Mouse (Mus musculus): Measurements from ENCODE around the gene Pax1. TPM values are rescaled to one million over a fixed set of nuclear protein-coding genes. Genes with fewer than 3 reads are reported as not detected.

The Pax1 gene
- total RNA-seq, 2 experiments from 2014 or later, result not detected

DNA sequence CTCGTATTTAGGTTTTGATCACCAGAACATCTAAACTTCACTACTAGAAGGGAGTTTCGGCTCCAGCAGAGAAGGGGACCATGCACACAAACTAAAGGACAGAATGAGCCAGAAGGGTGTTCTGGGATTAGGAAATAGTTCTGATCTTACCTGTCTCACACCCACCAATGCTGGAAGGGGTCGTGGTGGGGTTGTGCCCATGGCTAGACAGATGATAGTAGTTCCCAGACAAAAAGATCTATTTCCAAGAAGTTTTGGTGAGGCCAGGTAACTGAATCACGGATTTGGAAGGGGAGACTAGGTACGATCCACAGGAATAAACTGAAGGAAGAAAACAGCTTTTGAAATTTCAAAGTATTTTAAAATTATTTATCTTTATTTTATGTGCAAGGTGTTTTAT lies 8.4 kb downstream of the Pax1 start:
- intact Hi-C loops (cut with DNase I), result no loop called here
- DNase-seq (ENCODE audit: low spot score), result no peak

DNA sequence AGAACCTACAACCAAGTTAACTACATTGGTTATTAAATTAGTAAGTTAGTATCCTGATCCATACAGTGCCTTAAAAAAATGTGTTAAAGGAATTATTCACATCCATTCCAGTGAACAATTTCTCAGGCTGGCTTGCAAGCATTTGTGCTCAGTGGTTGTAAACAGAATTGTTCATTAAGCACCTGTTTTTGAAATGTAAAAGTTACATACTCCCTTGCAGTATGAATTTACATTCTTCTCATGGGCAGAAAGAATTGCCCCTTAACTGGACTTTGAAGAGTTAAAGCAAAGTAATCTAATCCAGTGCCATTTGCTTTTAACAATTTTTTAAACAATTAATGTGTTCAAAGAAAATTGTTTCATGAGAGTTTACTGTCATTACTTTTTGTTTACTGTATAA lies 9.6 kb downstream of the Pax1 start:
- intact Hi-C loops (cut with DNase I), result no loop called here

DNA sequence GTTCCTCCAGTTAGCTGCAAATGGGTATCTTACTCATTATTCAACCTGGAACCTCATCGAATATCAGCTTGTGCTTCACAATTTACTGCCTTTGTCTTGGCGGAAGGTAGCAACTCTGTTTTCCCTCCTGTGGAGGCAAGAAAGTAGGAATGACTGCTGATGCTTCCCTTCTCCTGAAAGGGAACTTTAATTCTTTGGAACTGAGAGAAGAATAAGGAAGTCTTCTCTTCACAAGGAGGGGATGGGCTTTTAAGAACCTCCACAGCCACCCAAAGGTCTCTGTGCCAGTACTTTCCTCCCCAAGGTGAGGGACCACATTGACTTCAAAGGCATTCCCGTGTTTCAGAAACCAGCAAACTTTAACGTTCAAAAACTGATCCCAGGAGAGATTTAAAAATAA lies 10.1 kb downstream of the Pax1 start:
- no peak for DNase-seq (ENCODE audit: low spot score)
- intact Hi-C loops (cut with DNase I), result no loop called here

More for the DNA sequence above, 9.6 kb downstream of the Pax1 start:
- DNase-seq (ENCODE audit: low spot score), result no peak

DNA sequence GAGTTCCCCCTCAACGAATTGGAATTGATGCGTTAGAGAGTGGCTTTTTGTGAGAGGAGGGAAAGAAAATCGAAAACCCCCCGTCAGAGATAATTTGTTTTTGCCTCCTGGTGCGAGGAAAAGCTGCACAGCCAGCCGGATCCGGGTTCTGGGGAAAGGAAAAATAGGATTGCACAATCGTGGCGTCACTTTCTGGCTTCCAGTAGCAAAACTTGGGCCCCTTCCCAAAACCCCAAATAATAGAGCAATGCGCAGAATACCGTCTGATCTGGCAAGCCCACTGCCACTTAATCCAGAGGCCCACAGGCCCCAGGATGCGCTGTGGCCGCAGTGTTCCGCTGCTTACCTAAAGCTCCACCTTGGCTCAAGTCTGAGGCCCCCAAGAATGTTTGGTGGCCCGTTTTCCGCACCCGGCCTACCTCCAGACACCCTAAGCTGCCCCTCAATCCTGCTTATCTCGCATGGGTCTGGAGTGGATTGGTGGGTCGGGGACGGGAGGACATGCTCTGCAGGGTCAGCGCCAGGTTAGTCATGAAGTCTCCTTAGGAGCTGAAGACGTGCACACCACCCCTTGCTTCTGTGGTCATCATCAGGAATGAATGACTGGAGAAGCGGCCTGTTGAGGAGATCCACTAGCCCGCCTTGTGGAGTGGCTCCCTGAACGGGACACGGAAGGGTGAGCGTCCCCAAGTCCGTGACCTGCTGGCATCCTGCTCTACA lies 11.4 kb downstream of the Pax1 start:
- intact Hi-C loops (cut with DNase I), result no loop called here

DNA sequence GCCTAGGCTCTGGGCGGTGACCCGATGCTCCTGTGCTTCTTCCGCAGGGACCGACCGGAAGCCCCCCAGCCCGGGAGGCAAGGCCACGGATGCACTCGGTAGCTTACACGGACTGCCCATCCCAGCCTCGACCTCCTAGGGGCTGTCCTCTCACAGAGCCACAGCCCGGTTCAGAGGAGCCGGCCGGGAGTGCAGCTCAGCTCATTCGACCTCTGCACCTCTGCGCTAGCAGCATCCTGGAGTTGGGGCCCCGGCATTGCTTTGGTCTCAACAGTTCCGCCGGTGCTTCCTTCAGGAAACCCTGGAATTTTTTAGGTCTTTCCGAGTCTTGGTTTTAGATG lies 11.9 kb downstream of the Pax1 start:
- DNase-seq (ENCODE audit: low spot score), result no peak
- intact Hi-C loops (cut with DNase I), result no loop called here

More for the DNA sequence above, 11.4 kb downstream of the Pax1 start:
- DNase-seq (ENCODE audit: low spot score), result no peak

DNA sequence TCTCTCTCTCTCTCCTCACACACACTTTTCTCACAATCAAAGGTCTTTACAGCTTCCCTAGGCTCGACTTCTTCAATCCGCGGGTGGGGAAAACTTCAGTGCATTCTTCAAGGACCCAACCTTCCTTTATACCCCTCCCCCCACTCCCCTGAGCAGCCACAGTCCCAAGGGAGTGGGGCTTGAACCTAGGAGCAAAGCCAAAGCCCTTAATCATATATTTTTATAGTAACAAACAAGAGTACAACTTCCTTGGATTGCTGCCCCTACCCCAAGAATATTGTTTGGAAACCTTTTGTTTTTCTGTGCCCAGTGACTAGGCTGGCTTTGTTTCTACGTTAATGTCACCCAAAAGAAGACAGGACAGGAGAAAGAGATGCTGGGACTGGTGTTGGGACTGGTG lies 12.5 kb downstream of the Pax1 start:
- DNase-seq (ENCODE audit: low spot score), result no peak
- intact Hi-C loops (cut with DNase I), result no loop called here

DNA sequence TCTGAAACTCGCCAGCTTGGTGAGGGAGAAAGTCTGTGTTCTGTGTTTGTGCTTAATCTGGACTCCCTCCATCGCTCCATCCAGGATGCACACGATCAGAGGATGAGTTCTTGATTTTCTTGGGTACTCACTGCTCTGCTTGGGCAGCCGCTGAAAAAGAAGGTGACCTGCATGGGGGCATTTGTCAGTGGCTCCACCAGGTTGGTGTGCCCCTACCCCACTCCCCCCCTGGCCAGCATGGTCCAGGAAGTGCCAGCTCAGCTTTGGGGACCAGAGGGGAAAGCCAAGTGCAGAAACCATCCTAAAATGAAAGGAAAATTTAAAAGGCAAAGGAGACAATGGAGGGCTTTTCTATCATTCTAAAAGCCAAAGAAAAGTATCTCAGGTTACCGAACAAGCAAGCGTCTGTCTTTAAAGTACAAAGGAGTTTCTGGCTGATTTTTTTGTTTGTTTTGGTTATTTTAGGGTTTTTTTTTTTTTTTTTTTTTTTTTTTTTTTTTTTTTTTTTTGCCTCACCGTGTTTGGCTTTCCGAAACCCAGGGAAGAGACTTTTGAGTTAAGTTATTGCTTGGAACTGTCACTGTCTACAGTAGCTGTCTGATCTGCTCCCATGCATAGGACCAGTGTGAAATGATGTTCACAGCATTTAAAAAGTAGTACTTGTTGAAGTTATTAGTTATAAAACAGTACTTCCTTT lies 13.4 kb downstream of the Pax1 start:
- intact Hi-C loops (cut with DNase I), result no loop called here
- no peak for DNase-seq (ENCODE audit: low spot score)

DNA sequence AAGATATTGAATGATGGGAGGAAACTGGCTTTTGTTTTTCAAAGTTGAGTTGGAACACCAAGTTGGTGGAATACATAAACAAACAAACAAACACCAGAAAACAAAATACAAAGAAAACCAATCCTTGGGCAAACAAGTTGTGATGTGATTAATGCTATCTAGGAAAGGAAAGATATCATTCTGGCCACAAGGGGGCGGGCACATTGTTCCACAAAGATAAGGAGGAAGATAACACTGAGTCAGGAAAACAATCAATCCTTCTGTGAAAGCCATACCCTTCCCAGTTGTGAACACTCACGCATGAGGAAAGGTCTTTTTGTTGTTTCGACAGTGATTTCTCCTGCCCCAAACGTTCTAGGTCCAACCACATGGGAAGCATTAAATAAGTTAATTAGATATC lies 17.2 kb downstream of the Pax1 start:
- DNase-seq (ENCODE audit: low spot score), result no peak
- intact Hi-C loops (cut with DNase I), result loop anchor here (2.0 kb wide), 1 partner anchor 360 kb away; no protein-coding TSS in a partner anchor

DNA sequence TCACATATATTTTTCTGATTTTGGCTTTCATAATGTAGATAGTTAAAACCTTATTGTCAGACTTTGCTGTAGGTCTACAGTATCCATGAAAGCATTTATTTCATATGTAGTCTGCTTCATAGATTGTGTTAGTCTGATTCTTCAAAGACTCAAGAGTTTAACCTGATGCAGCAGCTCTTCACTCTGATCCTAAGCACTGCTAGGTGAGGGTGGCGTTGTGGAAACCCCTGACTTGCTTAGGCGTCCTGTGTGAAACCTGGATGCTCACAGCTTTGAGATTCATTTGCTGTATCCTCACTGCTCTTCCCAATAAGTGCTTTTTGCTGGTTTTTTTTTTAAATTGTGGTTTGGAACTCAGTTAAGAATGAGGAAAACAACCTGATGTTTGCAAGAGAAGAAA lies 21.6 kb downstream of the Pax1 start:
- DNase-seq (ENCODE audit: low spot score), result no peak
- intact Hi-C loops (cut with DNase I), result no loop called here

DNA sequence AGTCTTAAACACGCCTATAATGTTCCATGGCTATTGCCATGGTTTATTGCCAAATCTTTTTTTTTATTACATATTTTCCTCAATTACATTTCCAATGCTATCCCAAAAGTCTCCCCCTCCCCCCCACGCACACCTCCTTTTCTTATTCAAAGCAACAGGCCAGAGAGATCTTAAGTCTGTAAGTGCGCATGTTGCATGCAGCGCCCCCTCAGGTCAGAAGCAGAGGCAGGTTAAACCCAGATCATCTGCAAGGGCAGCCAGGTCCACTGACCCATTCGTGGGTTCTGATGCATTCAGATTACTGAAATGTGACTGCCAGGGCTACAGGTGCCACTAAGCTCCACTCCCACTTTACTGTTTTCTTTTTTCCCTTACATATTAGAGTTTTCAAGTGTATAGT lies 25.2 kb downstream of the Pax1 start:
- no peak for DNase-seq (ENCODE audit: low spot score)
- intact Hi-C loops (cut with DNase I), result no loop called here

DNA sequence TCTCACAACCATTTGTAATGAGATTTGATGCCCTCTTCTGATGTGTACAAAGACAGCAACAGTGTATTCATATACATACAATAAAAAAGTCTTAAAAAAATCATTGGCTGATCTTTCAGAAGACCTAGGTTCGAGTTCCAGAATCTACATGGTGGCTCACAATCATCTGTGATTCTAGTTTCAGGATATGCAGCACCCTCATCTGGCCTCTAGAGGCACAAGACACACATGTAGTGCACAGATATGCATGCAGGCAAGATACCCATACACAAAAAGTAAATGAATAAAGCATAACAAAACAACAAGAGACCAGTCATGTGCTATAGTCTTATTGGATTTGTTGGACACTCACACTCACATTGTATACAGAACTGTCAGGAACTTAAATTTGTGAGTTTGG lies 47.6 kb downstream of the Pax1 start:
- no peak for DNase-seq (ENCODE audit: low spot score)
- intact Hi-C loops (cut with DNase I), result no loop called here

DNA sequence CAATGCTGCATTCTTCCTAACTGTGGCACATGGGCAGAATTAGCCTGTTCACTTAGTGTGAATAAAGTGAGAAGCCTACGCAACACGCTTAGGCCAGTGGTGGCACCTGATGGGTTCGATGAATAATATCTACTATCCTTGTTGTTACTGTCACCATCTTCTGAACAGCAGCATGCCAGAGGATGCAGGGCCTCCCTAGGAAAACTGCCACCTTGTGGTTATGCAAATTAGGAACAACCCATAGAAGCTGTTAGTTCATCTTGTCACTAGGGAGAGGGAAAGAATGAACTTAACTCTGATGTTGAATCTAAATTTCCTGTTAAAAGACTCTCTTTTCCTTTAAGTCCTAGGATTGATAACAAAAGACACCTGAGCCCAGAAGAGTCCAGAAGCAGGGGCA lies 53.3 kb downstream of the Pax1 start:
- DNase-seq (ENCODE audit: low spot score), result no peak
- intact Hi-C loops (cut with DNase I), result no loop called here

DNA sequence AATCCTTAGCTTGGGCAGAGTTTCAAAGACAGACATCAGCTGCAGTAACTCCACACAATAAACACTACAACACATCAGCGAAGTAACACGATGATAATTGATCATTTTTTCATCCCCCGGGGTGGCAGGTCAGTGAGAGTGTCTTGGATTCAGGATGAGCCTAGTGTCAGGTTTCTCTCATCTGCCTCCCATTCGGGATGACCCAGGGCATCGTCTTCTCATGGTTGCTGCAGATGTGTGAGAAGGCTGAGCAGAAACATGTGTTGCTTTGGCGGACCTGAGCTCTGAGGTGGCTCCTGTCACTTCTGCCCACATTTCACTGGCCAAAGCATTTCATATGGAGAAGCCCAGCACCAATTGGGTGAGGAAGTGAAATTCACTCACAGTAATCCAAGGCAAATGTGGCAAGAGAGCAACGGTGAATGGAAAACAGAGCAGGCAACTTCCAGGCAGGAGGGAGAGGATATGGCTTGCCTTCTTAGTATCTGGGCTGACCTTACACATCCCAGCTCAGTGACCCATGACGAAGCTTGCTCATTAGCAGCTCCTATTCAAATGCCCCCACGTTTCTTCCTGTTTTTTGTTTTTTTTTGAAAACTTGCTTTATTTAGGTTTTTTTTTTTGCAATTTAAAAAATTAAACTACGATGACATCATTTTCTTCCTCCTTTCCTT lies 63.0 kb downstream of the Pax1 start:
- intact Hi-C loops (cut with DNase I), result no loop called here
- DNase-seq (ENCODE audit: low spot score), result no peak

DNA sequence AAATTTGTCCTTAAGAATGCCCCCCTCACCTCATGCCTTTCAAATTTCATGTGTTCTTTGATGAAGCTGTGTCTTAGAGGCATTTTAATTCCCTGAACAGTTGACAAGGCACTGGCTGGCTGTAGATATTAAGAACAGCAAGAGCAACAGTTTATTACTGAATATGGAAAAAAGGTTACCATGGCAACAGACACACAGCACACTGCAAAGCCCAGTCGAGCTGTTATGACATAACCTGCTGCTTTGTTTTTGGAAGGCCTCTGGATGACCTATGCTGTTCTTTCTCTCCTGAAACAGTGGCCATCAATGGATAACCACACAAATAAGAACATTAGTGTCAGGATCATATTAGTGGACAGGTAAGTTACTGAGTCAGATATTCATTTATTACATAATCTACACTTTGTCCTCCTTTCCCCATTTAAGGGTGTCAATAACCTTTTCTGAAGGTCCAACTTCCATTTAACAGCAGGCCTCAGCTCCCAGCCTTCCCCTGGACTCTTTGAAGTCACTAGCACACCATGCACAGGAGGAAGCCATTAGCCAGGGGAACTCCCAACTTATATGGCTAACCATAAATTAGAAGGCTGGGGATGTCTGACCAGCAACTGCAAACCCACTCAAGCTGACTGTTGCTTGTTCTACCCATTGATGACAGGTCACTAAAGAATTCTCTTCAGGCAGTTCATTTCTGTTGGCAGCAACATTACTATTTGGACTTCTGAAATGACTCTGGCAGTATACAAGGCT lies 68.1 kb downstream of the Pax1 start:
- no peak for DNase-seq (ENCODE audit: low spot score)
- intact Hi-C loops (cut with DNase I), result no loop called here

DNA sequence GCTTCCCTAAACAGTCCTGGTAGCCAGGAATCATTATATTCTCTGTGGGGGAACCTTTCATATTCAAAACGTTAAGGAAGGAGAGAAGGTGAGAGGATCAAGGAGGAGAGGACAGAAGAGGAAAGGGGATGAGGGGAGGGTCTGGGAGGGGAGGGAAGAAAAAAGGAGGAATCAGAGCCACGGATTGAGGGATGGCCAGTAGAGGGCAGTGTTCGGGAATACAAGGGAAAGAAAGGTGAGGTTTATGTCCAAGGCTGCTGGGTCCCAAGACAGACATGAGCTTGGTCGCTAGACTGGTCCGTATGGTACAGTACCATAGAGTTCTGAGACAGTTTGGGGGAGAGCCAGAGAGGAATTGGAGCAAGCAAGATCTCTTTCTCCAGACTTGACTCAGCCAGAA lies 71.4 kb downstream of the Pax1 start:
- intact Hi-C loops (cut with DNase I), result loop anchor here (1.0 kb wide), 1 partner anchor 305 kb away; no protein-coding TSS in a partner anchor
- no peak for DNase-seq (ENCODE audit: low spot score)

Other genes with a start within 250 kb of the Pax1 start
- gene Nkx2-2, start 167.7 kb upstream of the Pax1 start, total RNA-seq (2021), result not detected

All from heart, postnatal 25 days (tissue).